Mouse (Mus musculus): ENCODE data around the gene Atp6v1g1. TPM values are rescaled to one million over a fixed set of nuclear protein-coding genes. Genes with fewer than 3 reads are reported as not detected.

The Atp6v1g1 gene
- total RNA-seq, 2 experiments from 2014 or later = 149 to 156 TPM

DNA sequence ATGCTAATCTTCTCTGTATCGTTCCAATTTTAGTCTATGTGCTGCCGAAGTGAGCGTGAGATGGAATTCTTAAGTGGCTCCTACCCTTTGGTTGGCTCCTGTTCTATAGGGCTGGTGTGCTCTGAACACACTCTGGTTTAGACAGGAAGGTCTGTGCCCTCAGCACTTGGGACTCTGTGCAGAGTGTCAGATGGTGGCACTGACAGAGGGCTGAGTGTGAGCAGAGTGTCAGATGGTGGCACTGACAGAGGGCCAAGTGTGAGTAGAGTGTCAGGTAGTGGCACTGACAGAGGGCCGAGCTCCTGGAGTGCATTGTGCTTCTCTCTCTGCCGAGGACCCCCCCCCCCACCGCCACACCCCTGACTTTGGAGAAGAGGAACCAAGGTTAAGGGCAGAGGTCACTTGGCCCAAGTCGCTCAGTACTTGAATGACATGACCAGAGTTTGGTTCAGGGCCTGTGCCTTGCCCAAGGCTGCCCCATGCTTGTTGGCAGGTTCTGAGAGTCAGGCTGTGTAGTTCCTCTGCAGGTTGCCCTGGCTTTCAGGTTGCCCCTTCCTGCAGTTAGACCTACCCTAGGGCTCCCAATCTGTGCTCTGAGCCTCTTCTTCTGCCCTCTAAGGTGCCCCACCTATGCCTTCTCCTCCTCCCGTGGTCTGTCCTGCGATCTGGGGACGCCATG, 23.3 kb downstream of the Atp6v1g1 start:
- DNase-seq = no peak
- intact Hi-C loops (cut with DNase I) = no loop called here

DNA sequence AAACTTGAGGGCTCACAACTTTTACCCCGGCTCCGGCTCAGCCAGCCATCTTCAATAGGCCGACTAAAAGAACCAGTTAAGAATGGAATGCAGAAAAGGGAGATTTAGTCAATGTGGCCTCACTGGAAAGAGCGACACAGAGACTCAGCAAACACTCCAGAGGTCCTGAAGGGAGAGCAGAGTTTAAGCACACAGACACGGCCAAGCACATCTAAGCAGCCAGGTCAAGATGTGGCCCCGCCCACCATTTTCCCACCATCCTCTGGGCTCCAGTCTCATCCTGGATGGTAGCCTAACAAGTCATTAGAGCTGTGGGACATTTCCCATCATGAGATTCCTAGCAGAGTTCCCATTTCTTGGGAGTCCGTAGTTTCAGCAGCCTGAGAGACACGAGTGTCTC, 24.8 kb downstream of the Atp6v1g1 start:
- intact Hi-C loops (cut with DNase I) = no loop called here
- no peak for DNase-seq

DNA sequence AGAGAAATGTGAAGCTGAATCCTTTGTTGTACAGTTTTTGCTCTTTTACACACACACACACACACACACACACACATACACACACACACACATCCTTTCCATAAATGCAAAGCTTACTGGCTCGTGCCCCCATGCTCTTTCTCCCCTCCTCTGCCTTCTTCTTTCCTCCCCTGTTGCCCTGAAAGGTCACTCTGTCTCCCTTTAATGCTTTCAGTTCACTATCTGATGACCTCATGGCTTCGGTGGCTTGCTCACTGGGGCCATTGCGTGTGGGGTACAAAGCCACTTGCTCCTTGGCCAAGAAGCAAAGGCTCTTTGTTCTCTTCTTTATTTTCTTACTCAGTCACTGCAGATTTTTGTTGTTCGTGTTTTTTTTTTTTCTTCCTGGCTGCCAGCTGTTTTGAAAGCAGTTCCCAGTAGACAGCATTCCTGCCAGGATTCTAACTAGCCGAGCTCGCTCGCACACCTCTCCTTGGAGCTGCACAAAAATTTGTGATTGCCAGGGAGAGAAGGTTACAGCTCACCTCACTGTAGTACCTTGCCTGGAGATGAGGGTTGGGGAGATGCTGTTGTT, 25.7 kb downstream of the Atp6v1g1 start:
- intact Hi-C loops (cut with DNase I) = no loop called here
- no peak for DNase-seq

DNA sequence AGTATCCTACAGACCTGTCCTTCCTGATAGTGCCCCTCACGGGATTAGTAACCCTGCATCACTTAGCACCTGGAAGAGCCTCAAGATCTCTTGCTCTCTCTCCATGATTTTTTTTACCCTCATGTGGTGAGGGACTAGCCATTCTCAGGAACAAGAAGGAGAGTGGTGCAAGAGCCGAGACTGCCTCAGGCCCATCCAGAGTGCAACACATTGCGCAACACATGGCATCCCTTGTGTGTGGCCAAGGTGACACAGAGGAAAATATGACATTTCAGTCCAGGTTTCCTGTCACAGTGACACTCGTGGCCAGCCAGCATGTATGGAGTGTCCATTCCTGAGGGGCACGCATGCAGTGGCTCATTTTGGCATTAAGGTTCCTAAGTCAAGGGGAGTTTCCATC, 28.0 kb downstream of the Atp6v1g1 start:
- intact Hi-C loops (cut with DNase I) = no loop called here
- no peak for DNase-seq

DNA sequence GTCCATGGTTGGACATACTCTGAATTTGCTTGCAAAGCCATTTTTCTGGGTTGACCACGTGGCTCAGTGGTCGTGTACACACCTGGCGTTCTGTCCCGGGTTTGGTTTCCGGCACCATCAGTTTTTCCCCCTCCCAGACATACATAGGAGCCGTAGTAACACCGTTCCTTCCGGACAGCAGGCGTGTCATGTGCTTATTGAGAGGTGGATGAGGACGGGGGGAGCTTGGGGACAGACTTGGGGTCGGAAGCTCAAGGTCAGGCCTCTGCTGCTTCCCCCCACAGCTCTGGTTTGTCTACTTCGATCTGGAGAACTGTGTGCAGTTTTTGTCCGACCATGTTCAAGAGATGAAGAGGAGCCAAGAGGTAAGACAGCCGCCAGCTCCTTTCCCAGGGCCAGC, 35.1 kb downstream of the Atp6v1g1 start:
- intact Hi-C loops (cut with DNase I) = no loop called here
- no peak for DNase-seq

DNA sequence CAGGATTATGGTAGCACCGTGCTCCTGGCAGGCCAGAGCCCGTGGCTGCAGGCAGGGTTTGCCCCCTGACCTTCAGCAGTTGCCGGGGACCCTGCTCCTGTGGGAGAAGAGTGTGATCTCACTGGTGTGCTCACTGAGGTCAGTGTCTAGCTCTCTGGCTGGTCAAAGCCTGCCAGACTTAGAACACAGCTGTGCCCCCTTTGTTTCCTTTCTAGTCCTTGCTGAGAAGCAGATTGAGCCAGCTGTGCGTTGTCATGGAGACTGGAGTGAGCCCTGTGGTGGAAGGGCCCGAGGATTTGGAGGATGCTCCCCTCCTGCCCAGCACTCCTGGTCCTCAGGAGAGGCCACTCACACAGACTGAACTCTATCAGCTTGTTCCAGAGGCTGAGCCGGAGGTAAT, 35.5 kb downstream of the Atp6v1g1 start:
- no peak for DNase-seq
- intact Hi-C loops (cut with DNase I) = no loop called here

DNA sequence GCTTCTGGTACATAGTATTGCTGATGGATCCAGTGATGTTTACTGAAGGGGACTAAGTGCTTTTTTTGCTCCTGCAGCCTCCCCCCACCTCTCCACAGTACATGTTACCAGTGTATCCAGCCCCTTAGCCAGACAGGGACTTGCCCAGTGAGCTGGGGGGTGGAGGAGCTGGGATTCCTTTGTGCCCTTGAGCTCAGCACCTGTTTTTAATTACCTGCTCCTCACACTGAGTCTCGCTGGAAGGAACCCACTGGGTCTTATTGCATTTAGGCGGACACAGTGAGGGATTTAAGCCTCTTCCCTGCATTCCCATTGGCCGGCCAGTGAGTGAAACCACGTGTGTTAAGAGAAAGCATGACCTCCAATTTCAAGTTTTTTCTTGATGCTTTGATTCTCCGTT, 38.0 kb downstream of the Atp6v1g1 start:
- intact Hi-C loops (cut with DNase I) = no loop called here
- DNase-seq = no peak

DNA sequence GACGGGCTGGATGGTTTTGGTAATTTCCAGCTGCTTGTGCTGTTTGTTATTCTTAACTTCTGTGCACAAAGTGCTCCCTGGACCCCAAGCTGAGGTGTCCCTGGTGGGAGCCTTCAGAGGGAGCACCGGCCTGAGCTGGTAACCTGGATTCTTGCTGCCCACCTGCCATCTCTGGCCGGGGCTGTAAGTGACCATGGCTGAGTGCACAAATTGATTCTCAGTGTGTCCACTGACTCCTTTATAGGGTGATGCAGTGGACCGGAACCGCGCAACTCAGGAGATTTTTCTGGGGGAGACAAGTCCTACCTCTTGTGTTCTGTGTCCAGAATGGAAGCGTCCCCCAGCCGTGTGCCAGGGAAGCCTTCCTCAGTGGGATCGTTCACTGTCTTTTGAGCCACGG, 40.6 kb downstream of the Atp6v1g1 start:
- intact Hi-C loops (cut with DNase I) = no loop called here

DNA sequence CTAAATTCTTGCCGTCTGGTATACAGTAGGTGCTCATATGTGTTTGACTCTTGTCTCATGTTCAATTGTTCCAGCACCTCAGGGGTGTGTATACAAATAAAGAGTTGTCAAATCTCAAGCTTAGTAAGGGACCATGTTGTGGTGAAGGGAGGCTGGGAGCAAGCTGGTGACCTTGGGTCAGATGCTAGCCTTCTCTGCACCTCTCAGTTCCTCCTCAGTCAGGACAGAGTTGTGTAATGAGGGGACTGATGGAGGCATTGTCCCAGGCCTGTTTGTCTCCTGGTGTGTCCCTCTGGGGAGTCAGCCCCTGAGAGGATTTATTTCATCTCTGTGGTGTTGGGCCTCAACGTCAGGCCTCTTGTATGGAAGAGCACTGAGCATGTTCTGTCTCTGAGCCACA, 41.7 kb downstream of the Atp6v1g1 start:
- intact Hi-C loops (cut with DNase I) = no loop called here
- DNase-seq = no peak

More for the DNA sequence above, 40.6 kb downstream of the Atp6v1g1 start:
- no peak for DNase-seq

DNA sequence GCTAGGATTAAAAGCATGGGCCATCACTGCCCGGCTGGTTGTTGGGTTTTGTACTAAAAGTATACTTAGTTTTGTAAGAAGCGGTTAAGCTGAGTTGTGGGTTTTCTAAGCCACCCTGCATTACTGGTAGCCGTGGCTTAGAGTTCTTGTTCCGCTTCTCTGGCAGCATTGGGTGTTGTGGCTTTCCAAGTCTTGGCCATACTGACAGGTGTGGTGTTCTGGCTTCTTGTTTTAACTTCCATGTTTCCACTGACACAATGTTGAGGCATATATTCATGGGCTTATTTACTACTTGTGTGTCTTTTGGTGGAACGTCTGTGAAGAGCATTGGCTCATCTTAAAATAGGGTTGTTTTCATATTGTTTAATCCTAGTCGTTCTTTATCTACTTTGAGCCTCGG, 45.4 kb downstream of the Atp6v1g1 start:
- DNase-seq = no peak
- intact Hi-C loops (cut with DNase I) = no loop called here

DNA sequence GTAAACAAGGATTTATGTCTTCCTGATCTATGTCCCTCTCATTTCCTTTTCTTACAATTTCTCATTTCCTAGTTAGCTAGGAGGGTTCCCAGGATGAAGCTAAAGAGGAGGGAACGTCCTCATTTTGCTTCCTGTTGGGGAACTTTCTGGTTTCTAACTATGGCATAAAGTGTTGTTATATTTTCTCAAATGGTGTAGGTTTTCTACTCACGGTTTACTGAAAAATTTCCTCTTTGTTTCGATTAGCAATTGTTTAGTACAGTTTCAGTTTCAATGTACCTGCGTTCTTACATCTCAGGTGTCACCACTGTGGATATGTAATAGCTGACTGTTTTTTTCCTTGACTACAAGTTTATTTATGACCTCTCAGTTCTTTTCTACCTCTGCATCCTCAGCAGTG, 46.0 kb downstream of the Atp6v1g1 start:
- intact Hi-C loops (cut with DNase I) = no loop called here
- no peak for DNase-seq

DNA sequence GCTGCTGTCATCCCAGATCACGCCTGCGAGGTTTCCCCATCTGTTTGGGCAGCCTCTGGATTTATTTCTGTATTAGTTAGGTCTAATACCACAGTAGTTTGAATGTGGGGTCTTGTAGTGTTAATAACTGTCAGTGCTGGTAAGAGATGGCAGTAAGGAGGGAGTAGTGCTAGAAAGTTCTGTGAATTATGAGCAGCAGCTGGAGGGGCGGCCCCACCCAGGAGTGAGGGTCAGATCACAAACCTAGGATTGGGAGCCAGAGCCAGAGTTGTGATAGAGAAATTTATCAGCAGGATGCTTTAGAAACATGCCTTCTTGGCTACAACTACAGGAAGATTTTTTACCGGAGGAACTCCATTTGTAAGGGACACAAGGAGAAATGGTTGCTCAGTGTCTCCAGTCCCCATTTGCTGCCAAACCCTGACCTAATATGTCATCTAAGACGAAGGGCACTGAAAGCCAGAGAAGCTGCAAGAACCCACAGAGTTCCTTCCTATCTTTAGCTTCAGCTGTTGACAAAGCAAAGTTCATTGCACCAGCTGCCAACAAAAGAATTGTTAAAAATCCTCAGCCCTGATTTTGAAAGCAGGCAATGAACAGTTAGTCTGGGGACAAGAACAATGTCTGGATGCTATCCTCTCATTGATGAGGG, 50.0 kb downstream of the Atp6v1g1 start:
- peak in 1 of 2 experiments; percentile 34 for DNase-seq
- intact Hi-C loops (cut with DNase I) = no loop called here

DNA sequence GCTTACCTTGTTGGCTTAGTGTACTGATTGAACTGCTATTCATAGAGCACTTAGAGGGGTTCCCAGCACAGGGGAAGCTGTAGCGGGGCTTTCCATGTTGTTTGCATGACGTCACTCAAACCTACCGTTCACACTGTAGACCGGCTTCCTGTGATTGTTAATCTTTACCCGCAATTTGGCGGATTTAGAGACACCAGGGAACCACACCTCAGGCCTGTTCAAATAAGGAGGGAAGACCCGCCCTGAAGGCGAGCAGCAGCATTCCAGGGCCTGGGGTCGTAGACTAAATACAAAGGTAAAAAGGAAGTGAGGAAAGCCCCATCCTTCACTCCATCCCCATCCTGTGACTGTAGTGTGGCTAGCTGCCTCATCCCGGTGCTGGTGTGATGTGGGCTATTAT, 50.7 kb downstream of the Atp6v1g1 start:
- no peak for DNase-seq
- intact Hi-C loops (cut with DNase I) = no loop called here

DNA sequence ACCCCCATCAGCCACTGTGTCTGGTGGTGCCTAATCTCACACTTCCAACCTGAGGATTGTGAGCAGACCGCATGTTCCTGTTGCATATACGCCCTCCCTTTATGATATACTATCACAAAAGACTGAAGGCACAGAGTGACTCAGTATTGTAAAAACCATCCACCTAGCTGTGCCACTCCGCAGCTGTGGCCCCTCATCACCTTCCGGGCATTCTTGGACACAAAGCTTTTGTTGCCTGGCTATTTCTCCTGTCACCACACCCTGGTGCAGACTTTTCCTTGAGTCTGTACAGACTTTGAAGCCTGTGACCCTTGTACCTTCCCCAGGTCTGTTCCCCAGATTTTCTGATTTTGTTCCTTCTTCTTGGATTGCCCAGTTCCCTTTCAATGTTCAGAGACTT, 51.4 kb downstream of the Atp6v1g1 start:
- intact Hi-C loops (cut with DNase I) = no loop called here
- no peak for DNase-seq

Other genes starting within 250 kb of the Atp6v1g1 start
- under 1 TPM; 0.50 to 0.78 TPM for gene Orm1, start 200.2 kb upstream of the Atp6v1g1 start, total RNA-seq (2021)
- 1 to 10 TPM in 1 of 2 experiments, under 1 TPM in 1; 0.49 to 1.4 TPM for gene Orm3, start 188.6 kb upstream of the Atp6v1g1 start, total RNA-seq (2021)
- under 1 TPM in 1 of 2 experiments, not detected in 1; 0.29 TPM for gene Orm2, start 182.3 kb upstream of the Atp6v1g1 start, total RNA-seq (2021)
- gene Akna, start 141.4 kb upstream of the Atp6v1g1 start, total RNA-seq (2021) = 1 to 10 TPM; 4.3 to 6.2 TPM
- gene Whrn, start 48.8 kb upstream of the Atp6v1g1 start, total RNA-seq (2021) = 10 to 100 TPM; 23.9 to 26.2 TPM
- 1 to 10 TPM; 6.8 to 9.5 TPM for gene Tmem268, start 14.0 kb downstream of the Atp6v1g1 start, total RNA-seq (2021)
- gene Gm11213, start 60.5 kb downstream of the Atp6v1g1 start, total RNA-seq (2021) = not detected
- gene Tex48, start 77.7 kb downstream of the Atp6v1g1 start, total RNA-seq (2021) = not detected
- not detected for gene Gm11214, start 118.6 kb downstream of the Atp6v1g1 start, total RNA-seq (2021)
- gene Tnfsf15, start 200.3 kb downstream of the Atp6v1g1 start, total RNA-seq (2021) = not detected